Mouse (Mus musculus): ENCODE data around the gene Psmc5. TPM values are rescaled to one million over a fixed set of nuclear protein-coding genes. Genes with fewer than 3 reads are reported as not detected.

Gene Psmc5
- polyA plus RNA-seq, 1 experiment from 2014 or later, result 396 TPM

- Histone ChIP-seq H3K36me3 (ENCODE audit: control insufficient read depth, insufficient read depth, low read length) (peaks cover 63% of the 10 kb centered on the region), H3K4me3 (ENCODE audit: low read depth, low read length) (no peak overlapping the region), H3K4me1 (ENCODE audit: control insufficient read depth, insufficient read depth, low read length) (no peaks in the 10 kb centered on the region), H3K27ac (ENCODE audit: low read depth, low read length) (no peak overlapping the region), H3K4me2 (no peak overlapping the region), H3K9ac (ENCODE audit: low read length) (no peak overlapping the region), H3K27me3 (ENCODE audit: control insufficient read depth, insufficient read depth, low read length) (no peaks in the 10 kb centered on the region), H3K9me3 (ENCODE audit: control insufficient read depth, low read length) (peaks cover 3% of the 10 kb centered on the region; the same call in 1 of the 2 replicates)
- DNase-seq (ENCODE audit: low spot score, missing footprints), result no peak
- ATAC-seq (ENCODE audit: low FRiP score), result no peak
- WGBS, result 91% methylated on average over 1 of the region's 1 CpGs
Measured at GRCm38 (mm10) chr11:106246834-106247233, 9.1 kb upstream of the Psmc5 start.

DNA sequence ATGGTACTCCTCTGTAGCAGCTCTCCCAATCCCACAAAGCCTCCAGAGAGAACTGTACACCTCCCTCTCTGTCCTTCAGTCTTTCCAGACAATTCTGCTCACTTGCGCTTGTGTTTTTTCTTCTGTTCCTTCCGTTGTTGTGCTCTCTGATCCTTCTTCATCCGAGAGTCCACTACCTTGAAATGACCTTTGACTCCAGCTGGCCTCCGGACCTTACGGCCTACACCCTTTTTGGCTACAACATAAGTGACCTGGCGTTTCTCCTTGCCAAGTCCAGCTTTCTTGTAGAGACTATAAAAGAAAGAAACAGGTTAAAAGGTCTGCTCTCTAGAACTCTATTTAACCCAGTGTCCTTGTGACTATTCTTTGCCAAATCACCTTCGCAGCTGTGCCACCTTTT, 6.6 kb upstream of the Psmc5 start:
- H3K36me3 ChIP-seq (ENCODE audit: control insufficient read depth, insufficient read depth, low read length), result peaks cover 51% of the 10 kb centered on the region
- peaks cover 3% of the 10 kb centered on the region; the same call in 1 of the 2 replicates for H3K9me3 ChIP-seq (ENCODE audit: control insufficient read depth, low read length)
- WGBS, result 92% methylated on average over 7 of the region's 7 CpGs
- H3K4me2 ChIP-seq, result no peak overlapping the region
- no peaks in the 10 kb centered on the region for H3K27me3 ChIP-seq (ENCODE audit: control insufficient read depth, insufficient read depth, low read length)
- no peak overlapping the region for H3K27ac ChIP-seq (ENCODE audit: low read depth, low read length)
- DNase-seq (ENCODE audit: low spot score, missing footprints) (no peak), ATAC-seq (ENCODE audit: low FRiP score) (no peak)
- H3K4me1 ChIP-seq (ENCODE audit: control insufficient read depth, insufficient read depth, low read length), result no peaks in the 10 kb centered on the region
- no peak overlapping the region for H3K9ac ChIP-seq (ENCODE audit: low read length)
- no peak overlapping the region for H3K4me3 ChIP-seq (ENCODE audit: low read depth, low read length)

DNA sequence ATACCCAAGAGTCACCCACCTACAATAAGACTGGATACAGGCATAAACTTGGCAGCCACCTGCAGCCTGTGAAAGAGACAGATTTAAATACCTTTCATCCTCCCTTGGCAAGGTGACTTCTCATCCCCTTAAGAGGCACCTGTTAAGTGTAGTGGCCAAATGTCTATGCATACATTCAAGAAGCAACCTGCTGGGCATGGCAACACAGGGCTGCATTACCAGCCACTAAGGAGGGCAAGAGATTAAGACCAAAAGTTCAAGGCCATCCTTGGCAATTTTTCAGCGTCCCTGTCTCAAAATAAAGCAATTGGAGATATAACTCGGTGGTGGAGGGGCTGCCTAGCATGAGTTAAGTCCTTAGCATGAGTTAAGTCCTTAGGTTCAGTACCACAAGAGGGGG, 1.2 kb upstream of the Psmc5 start:
- peaks cover 19% of the 10 kb centered on the region for H3K36me3 ChIP-seq (ENCODE audit: control insufficient read depth, insufficient read depth, low read length)
- no peaks in the 10 kb centered on the region for H3K27me3 ChIP-seq (ENCODE audit: control insufficient read depth, insufficient read depth, low read length)
- peak overlapping the region; percentile 88 for H3K4me3 ChIP-seq (ENCODE audit: low read depth, low read length)
- ATAC-seq (ENCODE audit: low FRiP score), result no peak
- 22% methylated on average over 2 of the region's 2 CpGs for WGBS
- H3K9ac ChIP-seq (ENCODE audit: low read length), result peak overlapping the region; percentile 86
- peak overlapping the region; percentile 64 for H3K4me2 ChIP-seq
- H3K9me3 ChIP-seq (ENCODE audit: control insufficient read depth, low read length), result no peaks in the 10 kb centered on the region
- H3K27ac ChIP-seq (ENCODE audit: low read depth, low read length), result no peak overlapping the region
- no peak for DNase-seq (ENCODE audit: low spot score, missing footprints)
- peaks cover 15% of the 10 kb centered on the region for H3K4me1 ChIP-seq (ENCODE audit: control insufficient read depth, insufficient read depth, low read length)

- no peak for ATAC-seq (ENCODE audit: low FRiP score)
- H3K27ac ChIP-seq (ENCODE audit: low read depth, low read length), result no peak overlapping the region
Measured at GRCm38 (mm10) chr11:106255174-106255573, 780 bp upstream of the Psmc5 start.

DNA sequence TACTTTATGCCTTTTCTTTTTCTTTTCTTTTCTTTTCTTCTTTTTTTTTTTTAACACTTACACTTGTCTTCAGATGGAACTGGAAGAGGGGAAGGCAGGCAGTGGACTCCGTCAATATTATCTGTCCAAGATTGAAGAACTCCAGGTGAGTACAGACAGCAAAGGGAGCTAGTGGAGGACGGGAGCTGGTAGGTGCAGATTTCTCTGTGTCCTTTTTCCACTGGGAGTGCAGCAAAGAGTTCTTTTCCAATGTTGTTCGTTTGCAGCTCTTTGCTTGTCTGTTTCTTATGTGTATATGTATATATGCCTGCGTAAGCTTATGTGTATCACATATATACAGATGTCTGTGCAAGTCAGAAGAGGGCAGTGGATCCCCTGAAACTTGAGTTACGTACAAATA, 821 bp downstream of the Psmc5 start:
- Histone ChIP-seq H3K4me1 (ENCODE audit: control insufficient read depth, insufficient read depth, low read length) (peaks cover 15% of the 10 kb centered on the region), H3K4me3 (ENCODE audit: low read depth, low read length) (peak overlapping the region; percentile 88), H3K9me3 (ENCODE audit: control insufficient read depth, low read length) (no peaks in the 10 kb centered on the region), H3K27me3 (ENCODE audit: control insufficient read depth, insufficient read depth, low read length) (no peaks in the 10 kb centered on the region), H3K4me2 (peak overlapping the region; percentile 64), H3K27ac (ENCODE audit: low read depth, low read length) (peak overlapping the region; percentile 60; the same call in 1 of the 2 replicates), H3K36me3 (ENCODE audit: control insufficient read depth, insufficient read depth, low read length) (peaks cover 15% of the 10 kb centered on the region), H3K9ac (ENCODE audit: low read length) (peak overlapping the region; percentile 86)
- 77% methylated on average over 5 of the region's 5 CpGs for WGBS
- ATAC-seq (ENCODE audit: low FRiP score) (no peak), DNase-seq (ENCODE audit: low spot score, missing footprints) (no peak)

More at GRCm38 (mm10) chr11:106255174-106255573, 780 bp upstream of the Psmc5 start:
- H3K27me3 ChIP-seq (ENCODE audit: control insufficient read depth, insufficient read depth, low read length), result no peaks in the 10 kb centered on the region
- peak overlapping the region; percentile 86 for H3K9ac ChIP-seq (ENCODE audit: low read length)
- peak overlapping the region; percentile 88 for H3K4me3 ChIP-seq (ENCODE audit: low read depth, low read length)
- peaks cover 15% of the 10 kb centered on the region for H3K36me3 ChIP-seq (ENCODE audit: control insufficient read depth, insufficient read depth, low read length)
- 4% methylated on average over 22 of the region's 22 CpGs for WGBS
- H3K4me2 ChIP-seq, result peak overlapping the region; percentile 64
- peaks cover 15% of the 10 kb centered on the region for H3K4me1 ChIP-seq (ENCODE audit: control insufficient read depth, insufficient read depth, low read length)
- H3K9me3 ChIP-seq (ENCODE audit: control insufficient read depth, low read length), result no peaks in the 10 kb centered on the region
- no peak for DNase-seq (ENCODE audit: low spot score, missing footprints)

- Histone ChIP-seq H3K27ac (ENCODE audit: low read depth, low read length) (no peak overlapping the region), H3K4me2 (no peak overlapping the region), H3K9ac (ENCODE audit: low read length) (no peak overlapping the region), H3K9me3 (ENCODE audit: control insufficient read depth, low read length) (no peaks in the 10 kb centered on the region), H3K4me1 (ENCODE audit: control insufficient read depth, insufficient read depth, low read length) (peaks cover 10% of the 10 kb centered on the region), H3K36me3 (ENCODE audit: control insufficient read depth, insufficient read depth, low read length) (peaks cover 52% of the 10 kb centered on the region), H3K4me3 (ENCODE audit: low read depth, low read length) (no peak overlapping the region), H3K27me3 (ENCODE audit: control insufficient read depth, insufficient read depth, low read length) (no peaks in the 10 kb centered on the region)
- DNase-seq (ENCODE audit: low spot score, missing footprints) (no peak), ATAC-seq (ENCODE audit: low FRiP score) (no peak)
- WGBS, result 89% methylated on average over 14 of the region's 14 CpGs
Measured at GRCm38 (mm10) chr11:106260826-106261450, 5.0 kb downstream of the Psmc5 start.

GRCm38 (mm10) chr11:106263963-106264362, 8.0 kb downstream of the Psmc5 start:
- DNase-seq (ENCODE audit: low spot score, missing footprints) (no peak), ATAC-seq (ENCODE audit: low FRiP score) (no peak)
- no peak overlapping the region for H3K4me3 ChIP-seq (ENCODE audit: low read depth, low read length)
- WGBS, result 96% methylated on average over 9 of the region's 9 CpGs
- no peak overlapping the region for H3K4me2 ChIP-seq
- H3K27me3 ChIP-seq (ENCODE audit: control insufficient read depth, insufficient read depth, low read length), result no peaks in the 10 kb centered on the region
- H3K9me3 ChIP-seq (ENCODE audit: control insufficient read depth, low read length), result no peaks in the 10 kb centered on the region
- H3K27ac ChIP-seq (ENCODE audit: low read depth, low read length), result no peak overlapping the region
- no peak overlapping the region for H3K9ac ChIP-seq (ENCODE audit: low read length)
- H3K36me3 ChIP-seq (ENCODE audit: control insufficient read depth, insufficient read depth, low read length), result peaks cover 54% of the 10 kb centered on the region
- 0 out of 2 replicates have a peak, but pooled peaks cover 3% of the 10 kb centered on the region for H3K4me1 ChIP-seq (ENCODE audit: control insufficient read depth, insufficient read depth, low read length)

- WGBS, result 96% methylated on average over 15 of the region's 15 CpGs
- H3K4me1 ChIP-seq (ENCODE audit: control insufficient read depth, insufficient read depth, low read length), result 0 out of 2 replicates have a peak, but pooled peaks cover 3% of the 10 kb centered on the region
- no peak overlapping the region for H3K27ac ChIP-seq (ENCODE audit: low read depth, low read length)
- H3K4me2 ChIP-seq, result no peak overlapping the region
- DNase-seq (ENCODE audit: low spot score, missing footprints), result no peak
- ATAC-seq (ENCODE audit: low FRiP score), result no peak
- no peaks in the 10 kb centered on the region for H3K27me3 ChIP-seq (ENCODE audit: control insufficient read depth, insufficient read depth, low read length)
- no peak overlapping the region for H3K9ac ChIP-seq (ENCODE audit: low read length)
- peaks cover 53% of the 10 kb centered on the region for H3K36me3 ChIP-seq (ENCODE audit: control insufficient read depth, insufficient read depth, low read length)
- no peaks in the 10 kb centered on the region for H3K9me3 ChIP-seq (ENCODE audit: control insufficient read depth, low read length)
- no peak overlapping the region for H3K4me3 ChIP-seq (ENCODE audit: low read depth, low read length)
Measured at GRCm38 (mm10) chr11:106264988-106265387, 9.0 kb downstream of the Psmc5 start.

- H3K27ac ChIP-seq (ENCODE audit: low read depth, low read length), result no peak overlapping the region
- WGBS, result 95% methylated on average over 4 of the region's 4 CpGs
- DNase-seq (ENCODE audit: low spot score, missing footprints), result no peak
- no peaks in the 10 kb centered on the region for H3K27me3 ChIP-seq (ENCODE audit: control insufficient read depth, insufficient read depth, low read length)
- H3K9me3 ChIP-seq (ENCODE audit: control insufficient read depth, low read length), result no peaks in the 10 kb centered on the region
- H3K4me2 ChIP-seq, result no peak overlapping the region
- no peak for ATAC-seq (ENCODE audit: low FRiP score)
- no peak overlapping the region for H3K9ac ChIP-seq (ENCODE audit: low read length)
- H3K4me1 ChIP-seq (ENCODE audit: control insufficient read depth, insufficient read depth, low read length), result 0 out of 2 replicates have a peak, but pooled peaks cover 3% of the 10 kb centered on the region
- no peak overlapping the region for H3K4me3 ChIP-seq (ENCODE audit: low read depth, low read length)
- peaks cover 53% of the 10 kb centered on the region for H3K36me3 ChIP-seq (ENCODE audit: control insufficient read depth, insufficient read depth, low read length)
Measured at GRCm38 (mm10) chr11:106265570-106265969, 9.6 kb downstream of the Psmc5 start.

Data from midbrain, embryonic 11.5 days (tissue).